Mouse (Mus musculus): ENCODE data around the gene Cdkn1c.

DNA sequence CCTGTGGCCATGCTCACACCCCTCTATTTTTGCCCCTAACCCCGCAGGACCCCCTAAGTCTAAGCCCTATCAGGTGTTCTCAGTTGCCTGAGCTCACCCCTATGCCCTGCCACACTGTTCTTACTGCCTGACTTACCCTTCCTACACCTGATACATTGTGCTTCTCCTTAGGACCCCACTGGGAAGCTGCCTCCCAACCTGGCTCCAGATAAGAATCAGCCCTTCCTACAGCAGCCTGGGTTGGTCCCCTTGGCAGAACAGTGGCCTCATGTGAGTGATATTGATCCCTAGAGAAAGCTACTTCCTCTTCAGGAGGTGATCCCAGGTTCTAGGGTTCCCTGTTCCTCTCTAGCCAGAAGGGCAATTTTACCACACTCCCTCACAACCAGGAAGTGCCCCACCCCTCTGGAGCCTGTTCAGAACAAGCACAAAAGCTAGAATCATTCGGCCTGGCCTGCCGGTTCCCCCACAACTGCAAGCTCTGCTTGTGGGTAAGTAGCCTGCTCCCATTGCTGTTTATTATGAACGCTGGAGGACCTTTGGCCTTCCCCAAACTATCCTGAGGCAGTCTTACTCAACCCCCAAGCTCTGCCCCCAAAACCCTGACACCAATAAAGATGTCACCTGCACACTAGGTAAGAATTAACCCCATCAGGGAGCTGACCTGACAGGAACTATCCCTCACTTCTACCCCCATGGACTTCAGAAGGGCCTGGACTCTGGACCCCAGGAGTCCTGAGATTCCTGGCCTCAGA lies 12.7 kb upstream of the Cdkn1c start, which contains the start of gene Slc22a18:
- no peak for TF ChIP-seq POLR2A (IDR thresholded peaks at IDR 0.05; ENCODE audit: low read depth, low read length)
- TF ChIP-seq CTCF (conservative IDR thresholded peaks at IDR 0.05; ENCODE audit: insufficient read depth, insufficient read length, low read depth, low read length), result no peak

Data from kidney, adult 2 months (tissue).